Mouse (Mus musculus): ENCODE measurements at regions not wholly inside any gene's neighbourhood (a gene's known extent, or its start where the extent isn't known, plus 50 kb on each side); places are given as distances from the start of the nearest gene placed in this dataset.

DNA sequence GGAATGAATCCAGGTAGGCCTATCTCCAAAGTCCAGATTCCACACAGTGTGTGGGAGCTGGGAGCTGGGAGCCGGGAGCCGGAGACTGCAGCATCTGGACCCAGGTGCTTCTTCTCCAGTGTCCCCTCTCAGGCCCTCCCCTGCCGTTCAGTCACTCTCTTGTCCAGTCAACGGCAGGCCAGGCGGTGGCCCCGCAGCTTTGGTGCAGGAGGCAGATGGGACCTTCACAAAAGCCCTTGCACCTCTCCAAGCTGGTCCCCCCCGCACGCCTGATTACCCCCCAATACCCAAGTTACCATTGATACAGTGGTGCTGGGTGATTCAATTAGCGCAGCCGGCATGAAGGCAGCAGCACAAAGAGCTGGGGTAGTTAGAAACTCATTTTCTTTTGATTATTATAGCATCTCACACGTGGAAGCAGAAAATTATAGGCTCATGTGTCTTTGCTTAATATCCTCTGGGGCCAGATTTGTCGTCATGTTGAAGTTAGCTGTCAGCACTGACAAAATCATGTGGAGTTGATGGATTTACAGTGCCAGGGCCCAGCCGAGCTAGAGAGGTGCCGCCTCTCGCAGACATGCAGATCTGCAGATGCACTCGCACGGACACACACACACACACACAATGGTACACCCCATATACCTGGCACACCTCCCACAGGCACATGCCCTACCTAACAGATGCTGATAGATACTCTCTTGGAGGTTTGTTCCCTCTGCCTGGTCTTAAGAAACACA lies 53.6 kb upstream of the Lhx1 start:
- peak; percentile 49 for DNase-seq (ENCODE audit: low spot score)
- Histone ChIP-seq H3K36me3 (no peaks in the 10 kb centered on the region), H3K27me3 (ENCODE audit: insufficient read depth, poor library complexity, severe bottlenecking) (peaks cover 96% of the 10 kb centered on the region), H3K9me3 (no peaks in the 10 kb centered on the region), H3K27ac (peak overlapping the region; percentile 67), H3K4me3 (no peak overlapping the region), H3K4me1 (replicated peaks) (peaks cover 51% of the 10 kb centered on the region)
- WGBS: 52% methylated on average over 17 of the region's 17 CpGs

Data from hindbrain, embryonic 10.5 days (tissue).